Mouse (Mus musculus) spleen, postnatal 14 days (tissue): ENCODE data around the gene Crygn.
"Not testable (repeated sequence)": the region's sequence is repeated elsewhere in the genome, so short reads cannot be mapped to it uniquely, and the experiment has no call there.

Source experiments
- DNase-seq, 2 experiments: peaks; one replicate each; pipeline ENCODE4 v3.0.0; 2021 to 2022; ENCODE audit warnings: low spot score in 2 of 2

Gene Crygn

DNA sequence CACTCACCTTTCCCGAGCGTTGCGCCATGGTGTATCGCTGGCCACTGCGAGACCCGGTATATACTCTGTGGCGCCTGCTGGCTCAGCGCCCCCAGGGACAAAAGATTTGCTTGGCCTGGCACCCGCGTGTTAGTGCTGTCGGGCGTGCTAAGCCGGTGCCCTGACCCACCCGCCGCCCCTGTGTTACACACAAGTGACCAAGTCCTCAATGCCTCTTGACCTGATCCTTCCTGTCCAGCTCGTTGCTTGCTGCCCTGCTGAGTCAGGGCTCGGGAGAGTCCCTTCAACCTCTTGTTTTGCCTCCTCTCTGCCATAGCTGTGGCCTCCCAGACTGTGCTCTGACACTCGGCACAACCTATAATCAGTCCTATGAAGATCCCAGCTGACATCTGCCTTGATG is at the start of gene Crygn:
Gene Crygn, minus strand, starts transcription at position 193 of the 400 bp plus-strand sequence.
- no peak for DNase-seq

GRCm38 (mm10) chr5:24805222-24805621 is 47.4 kb upstream of the Crygn start:
- no peak for DNase-seq

DNA sequence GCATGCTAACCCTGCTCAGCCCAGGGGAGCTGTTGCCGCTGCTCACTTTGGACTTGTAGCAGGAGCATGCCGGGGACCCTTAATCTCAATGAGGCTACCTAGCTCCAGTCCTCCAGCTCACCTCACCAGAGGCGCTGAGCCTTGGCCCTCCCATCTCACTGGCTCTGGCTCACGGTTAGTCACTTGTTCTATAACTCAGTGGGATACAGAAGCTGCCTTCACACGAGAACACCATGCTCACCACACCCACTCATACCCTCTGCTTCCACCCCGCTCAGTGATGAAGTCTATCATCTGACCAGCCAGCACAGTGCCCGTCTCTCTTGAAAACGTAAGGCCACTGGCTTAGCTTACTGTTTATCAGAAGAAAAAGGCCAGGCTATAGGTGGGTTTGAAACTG is 46.9 kb upstream of the Crygn start:
- DNase-seq: no peak

GRCm38 (mm10) chr5:24801841-24802624 is 44.2 kb upstream of the Crygn start:
- DNase-seq: no peak

- DNase-seq: no peak
These were observed 42.6 kb upstream of the Crygn start for GRCm38 (mm10) chr5:24800416-24800815.

DNA sequence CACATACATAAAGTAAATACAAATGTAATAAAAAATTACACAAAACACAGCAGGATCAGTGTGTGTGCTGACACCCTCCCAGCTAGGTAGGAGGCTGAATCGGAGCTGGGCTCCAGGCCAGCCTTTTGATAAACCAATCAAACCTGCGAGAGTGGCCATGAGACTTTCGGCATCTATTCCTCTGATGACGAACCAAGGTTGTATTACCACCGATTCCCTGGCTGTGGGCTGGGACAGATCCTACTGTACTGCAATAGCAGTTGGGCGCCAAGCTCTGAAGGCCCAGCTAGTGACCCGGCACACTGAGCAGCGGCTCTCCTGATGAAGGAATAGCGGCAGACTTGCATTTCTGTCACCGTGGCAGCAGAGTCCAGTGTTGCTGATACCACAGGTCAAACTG is 40.8 kb upstream of the Crygn start:
- no peak for DNase-seq

- no peak for DNase-seq
These were observed 40.0 kb upstream of the Crygn start for GRCm38 (mm10) chr5:24797858-24798257.

GRCm38 (mm10) chr5:24792961-24793360 is 35.2 kb upstream of the Crygn start:
- DNase-seq: no peak

DNA sequence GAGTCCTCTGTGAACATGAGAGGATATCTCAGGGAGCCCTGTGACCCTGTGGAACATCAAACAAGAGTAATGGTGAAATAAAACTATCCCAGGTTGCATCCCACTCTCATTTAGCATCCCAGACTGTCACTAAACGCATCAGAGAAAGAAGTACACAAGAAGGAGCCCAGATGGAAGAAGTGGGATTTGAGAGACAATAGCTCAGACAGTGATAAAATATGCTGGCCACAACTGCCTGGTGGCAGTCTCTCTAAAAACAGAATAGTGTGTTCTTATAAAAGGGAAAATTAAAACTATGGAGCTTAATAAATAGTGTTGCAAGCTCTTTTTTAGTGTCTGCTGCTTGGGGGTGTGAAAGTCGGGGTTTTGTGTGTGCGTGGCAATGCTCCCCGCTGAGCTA is 25.1 kb upstream of the Crygn start:
- DNase-seq: no peak

- DNase-seq: no peak
These were observed 23.2 kb upstream of the Crygn start for GRCm38 (mm10) chr5:24781048-24781447.

- no peak for DNase-seq
These were observed 22.2 kb upstream of the Crygn start for GRCm38 (mm10) chr5:24779881-24780512.

- DNase-seq: no peak
These were observed 21.5 kb upstream of the Crygn start for GRCm38 (mm10) chr5:24779321-24779720.

DNA sequence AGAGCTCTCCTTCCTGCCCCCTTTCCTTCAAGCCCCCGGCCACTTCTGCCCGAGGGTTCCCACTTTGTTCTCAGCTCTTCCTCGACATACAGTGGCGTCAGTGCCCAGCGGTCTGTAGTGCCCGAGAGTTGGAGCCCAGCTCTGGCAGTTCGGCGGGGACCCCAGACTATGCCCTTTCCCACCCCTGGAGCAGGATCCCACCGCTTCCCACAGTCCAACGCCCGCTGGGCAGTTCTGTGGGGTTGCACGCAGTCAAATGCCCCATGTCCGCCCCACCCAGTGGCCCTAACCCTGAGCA is 21.0 kb upstream of the Crygn start:
- DNase-seq: no peak

- no peak for DNase-seq
These were observed 20.5 kb upstream of the Crygn start for GRCm38 (mm10) chr5:24778082-24778842.

GRCm38 (mm10) chr5:24776681-24777080 is 18.9 kb upstream of the Crygn start:
- DNase-seq: no peak

- DNase-seq: not testable (repeated sequence)
These were observed 16.7 kb upstream of the Crygn start for GRCm38 (mm10) chr5:24774549-24774948.

- DNase-seq: no peak
These were observed 877 bp downstream of the Crygn start for GRCm38 (mm10) chr5:24756931-24757330.

- DNase-seq: no peak
These were observed 5.7 kb downstream of the Crygn start for GRCm38 (mm10) chr5:24752175-24752498.

GRCm38 (mm10) chr5:24751305-24752174 is 6.3 kb downstream of the Crygn start:
- peak in 1 of 2 experiments; percentile 25 for DNase-seq

GRCm38 (mm10) chr5:24750321-24751304 is 7.2 kb downstream of the Crygn start:
- DNase-seq: peak; percentile 59 to 74

DNA sequence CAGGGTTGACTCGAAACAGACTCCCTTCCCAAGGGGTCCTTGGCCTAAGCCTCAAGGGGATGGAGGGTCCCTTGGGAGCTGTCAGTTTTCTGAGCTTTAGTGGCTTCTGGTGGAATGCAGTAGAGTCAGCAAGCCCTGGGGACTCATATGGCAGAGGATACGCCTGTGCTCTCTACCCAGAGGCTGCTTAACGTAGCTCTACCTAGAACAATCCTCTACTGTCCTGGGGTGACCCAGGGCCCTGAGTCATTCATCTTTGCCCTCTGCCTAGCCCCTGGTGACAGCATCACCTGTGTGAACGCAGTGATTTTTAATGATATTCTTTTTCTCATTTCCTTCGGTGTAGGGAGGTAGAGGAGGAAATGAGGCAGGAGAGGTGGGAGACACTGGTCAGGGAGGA is 8.1 kb downstream of the Crygn start:
- no peak for DNase-seq
